Mouse (Mus musculus): ENCODE results near the gene Ermard. TPM values are rescaled to one million over a fixed set of nuclear protein-coding genes. Genes with fewer than 3 reads are reported as not detected.

The Ermard gene
- polyA plus RNA-seq, 1 experiment, result not detected

DNA sequence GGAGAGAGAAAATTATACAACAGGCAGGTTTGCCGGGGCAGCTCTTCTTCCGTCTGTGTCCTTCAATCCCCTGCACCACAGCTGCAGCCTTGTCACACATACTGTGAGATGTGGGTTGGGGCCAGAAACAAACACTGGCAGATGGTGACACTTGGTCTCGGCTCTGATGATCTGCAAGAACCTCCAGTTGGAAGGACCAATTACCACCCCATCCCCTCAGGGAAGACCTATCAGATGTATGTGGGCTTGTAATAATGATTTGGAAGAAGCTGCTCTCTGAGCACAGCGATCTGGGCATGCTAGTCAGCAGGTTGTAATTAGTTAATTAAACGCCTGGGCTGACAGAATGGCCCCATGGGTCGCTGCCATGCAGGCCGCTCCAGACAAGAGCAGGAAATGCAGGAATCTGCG, 47.6 kb downstream of the Ermard start:
- TF ChIP-seq CTCF (IDR thresholded peaks at IDR 0.05; ENCODE audit: insufficient read depth, low read depth, low read length), result no peak
- no peak for TF ChIP-seq POLR2A (IDR thresholded peaks at IDR 0.05; ENCODE audit: insufficient read depth, low read depth, low read length)
- WGBS, result 26% methylated on average over 8 of the region's 8 CpGs
- peaks cover 16% of the 10 kb centered on the region for H3K4me1 ChIP-seq (ENCODE audit: control insufficient read depth, insufficient read depth, low read length)
- no peak overlapping the region for H3K27ac ChIP-seq (ENCODE audit: insufficient read depth, low read depth, low read length)
- no peak overlapping the region for H3K4me3 ChIP-seq (ENCODE audit: insufficient read depth, low read depth, low read length)

DNA sequence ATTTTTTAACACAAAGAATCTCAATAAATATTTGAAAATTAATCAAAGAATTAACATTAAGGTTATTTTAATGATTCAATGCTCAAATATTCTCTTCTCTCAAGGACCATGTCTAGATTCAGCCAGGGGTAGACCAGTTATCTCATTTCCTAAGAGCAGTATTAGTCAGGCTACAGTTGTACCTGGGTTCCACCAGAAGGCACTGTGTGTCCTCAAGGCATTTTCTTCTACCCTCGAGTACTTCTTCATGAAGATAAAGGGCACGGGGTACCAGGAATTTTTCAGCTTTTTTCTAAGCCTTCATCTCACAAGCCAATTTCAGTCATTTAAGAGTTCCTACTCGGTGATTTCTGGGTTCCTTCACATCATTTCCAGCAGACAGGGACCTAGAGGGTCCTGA, 50.7 kb downstream of the Ermard start:
- TF ChIP-seq CTCF (IDR thresholded peaks at IDR 0.05; ENCODE audit: insufficient read depth, low read depth, low read length) (no peak), POLR2A (IDR thresholded peaks at IDR 0.05; ENCODE audit: insufficient read depth, low read depth, low read length) (no peak)
- no peak overlapping the region for H3K4me3 ChIP-seq (ENCODE audit: insufficient read depth, low read depth, low read length)
- peaks cover 11% of the 10 kb centered on the region for H3K4me1 ChIP-seq (ENCODE audit: control insufficient read depth, insufficient read depth, low read length)
- no peak overlapping the region for H3K27ac ChIP-seq (ENCODE audit: insufficient read depth, low read depth, low read length)
- 94% methylated on average over 3 of the region's 3 CpGs for WGBS

DNA sequence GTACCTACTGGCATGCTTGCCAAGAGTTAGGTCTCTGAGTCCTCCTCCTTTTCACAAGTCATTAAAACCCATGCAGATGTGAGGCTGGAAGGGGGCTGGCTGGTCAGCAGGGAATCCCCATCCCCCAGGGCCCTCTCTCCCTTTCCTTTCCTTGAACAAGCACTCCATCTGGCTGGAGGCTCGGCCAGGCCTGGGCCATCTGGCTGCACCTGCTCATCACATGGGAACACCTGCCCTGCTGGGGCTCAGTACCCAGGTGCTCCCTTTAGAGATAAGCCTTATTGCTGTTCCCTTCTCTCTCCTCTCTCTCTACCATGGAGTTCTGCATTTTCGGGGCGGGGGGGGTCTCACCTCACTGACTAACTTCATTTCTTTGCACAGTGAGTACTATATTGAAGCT, 52.5 kb downstream of the Ermard start:
- no peak for TF ChIP-seq CTCF (IDR thresholded peaks at IDR 0.05; ENCODE audit: insufficient read depth, low read depth, low read length)
- no peak for TF ChIP-seq POLR2A (IDR thresholded peaks at IDR 0.05; ENCODE audit: insufficient read depth, low read depth, low read length)
- no peak overlapping the region for H3K4me3 ChIP-seq (ENCODE audit: insufficient read depth, low read depth, low read length)
- peaks cover 4% of the 10 kb centered on the region for H3K4me1 ChIP-seq (ENCODE audit: control insufficient read depth, insufficient read depth, low read length)
- WGBS, result 68% methylated on average over 3 of the region's 3 CpGs
- no peak overlapping the region for H3K27ac ChIP-seq (ENCODE audit: insufficient read depth, low read depth, low read length)

DNA sequence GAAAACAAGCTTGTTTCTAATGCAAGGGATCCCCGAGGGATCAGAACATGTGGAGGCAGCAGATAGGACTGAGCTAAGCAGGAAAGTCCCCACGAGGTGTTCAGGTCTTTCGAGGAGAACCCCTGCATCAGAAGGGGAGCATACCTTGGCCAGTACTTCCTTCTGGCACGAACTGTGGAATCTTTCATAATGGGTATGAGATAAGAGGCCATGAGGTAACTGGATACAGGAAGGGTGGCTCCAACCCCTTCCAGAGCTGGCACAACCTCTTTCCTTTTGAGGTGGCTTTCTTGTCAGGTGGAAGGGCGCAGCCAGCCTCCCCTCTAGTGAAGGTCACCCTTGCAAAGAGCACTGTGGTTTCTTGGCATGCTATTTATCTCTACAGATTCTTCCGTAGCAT, 55.8 kb downstream of the Ermard start:
- no peak overlapping the region for H3K4me3 ChIP-seq (ENCODE audit: insufficient read depth, low read depth, low read length)
- TF ChIP-seq POLR2A (IDR thresholded peaks at IDR 0.05; ENCODE audit: insufficient read depth, low read depth, low read length) (no peak), CTCF (IDR thresholded peaks at IDR 0.05; ENCODE audit: insufficient read depth, low read depth, low read length) (no peak)
- H3K4me1 ChIP-seq (ENCODE audit: control insufficient read depth, insufficient read depth, low read length), result no peaks in the 10 kb centered on the region
- WGBS, result 86% methylated on average over 6 of the region's 6 CpGs
- no peak overlapping the region for H3K27ac ChIP-seq (ENCODE audit: insufficient read depth, low read depth, low read length)

DNA sequence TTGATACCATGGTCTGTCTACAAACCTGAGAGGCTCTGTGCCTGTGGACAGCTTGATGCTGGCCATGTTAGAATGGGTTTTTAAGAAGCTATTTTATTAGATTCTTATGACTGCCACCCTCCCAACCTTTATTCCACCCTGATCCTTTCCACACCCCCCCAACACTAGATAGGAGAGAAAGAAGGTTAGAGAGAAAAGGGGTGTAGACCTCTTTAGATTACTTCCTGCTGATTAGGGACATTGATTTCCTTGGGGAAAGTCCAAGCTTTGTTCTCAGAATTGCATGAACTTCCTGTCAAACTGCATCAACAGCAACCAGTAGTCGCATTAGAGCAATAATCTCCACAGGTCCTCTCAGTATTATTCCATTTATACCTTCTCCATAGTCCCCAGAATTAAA, 57.7 kb downstream of the Ermard start:
- Histone ChIP-seq H3K4me1 (ENCODE audit: control insufficient read depth, insufficient read depth, low read length) (no peaks in the 10 kb centered on the region), H3K4me3 (ENCODE audit: insufficient read depth, low read depth, low read length) (no peak overlapping the region), H3K27ac (ENCODE audit: insufficient read depth, low read depth, low read length) (no peak overlapping the region)
- WGBS, result 91% methylated on average over 1 of the region's 1 CpGs
- TF ChIP-seq POLR2A (IDR thresholded peaks at IDR 0.05; ENCODE audit: insufficient read depth, low read depth, low read length) (no peak), CTCF (IDR thresholded peaks at IDR 0.05; ENCODE audit: insufficient read depth, low read depth, low read length) (no peak)

DNA sequence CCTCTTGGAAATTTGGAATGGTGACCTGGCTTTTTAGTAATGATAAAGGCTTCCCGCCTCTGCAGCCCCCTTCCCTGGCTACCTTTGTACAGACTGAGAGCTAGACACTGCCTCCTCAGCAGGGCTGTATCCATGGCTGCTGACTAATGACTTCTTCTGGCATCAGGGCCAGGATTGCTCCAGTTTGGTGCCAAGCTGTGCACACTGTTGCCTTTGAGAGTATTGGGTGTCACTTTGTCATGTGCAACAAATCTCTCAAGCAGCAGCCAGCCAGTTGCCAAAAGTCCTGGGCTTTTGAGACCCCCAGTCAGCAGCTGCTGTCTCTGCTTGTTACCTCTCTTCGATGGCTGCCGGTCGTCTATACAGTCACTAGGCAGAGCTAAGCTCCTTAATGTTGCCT, 60.3 kb downstream of the Ermard start:
- Histone ChIP-seq H3K4me1 (ENCODE audit: control insufficient read depth, insufficient read depth, low read length) (no peaks in the 10 kb centered on the region), H3K4me3 (ENCODE audit: insufficient read depth, low read depth, low read length) (no peak overlapping the region), H3K27ac (ENCODE audit: insufficient read depth, low read depth, low read length) (no peak overlapping the region)
- no peak for TF ChIP-seq CTCF (IDR thresholded peaks at IDR 0.05; ENCODE audit: insufficient read depth, low read depth, low read length)
- no peak for TF ChIP-seq POLR2A (IDR thresholded peaks at IDR 0.05; ENCODE audit: insufficient read depth, low read depth, low read length)
- 61% methylated on average over 4 of the region's 4 CpGs for WGBS

DNA sequence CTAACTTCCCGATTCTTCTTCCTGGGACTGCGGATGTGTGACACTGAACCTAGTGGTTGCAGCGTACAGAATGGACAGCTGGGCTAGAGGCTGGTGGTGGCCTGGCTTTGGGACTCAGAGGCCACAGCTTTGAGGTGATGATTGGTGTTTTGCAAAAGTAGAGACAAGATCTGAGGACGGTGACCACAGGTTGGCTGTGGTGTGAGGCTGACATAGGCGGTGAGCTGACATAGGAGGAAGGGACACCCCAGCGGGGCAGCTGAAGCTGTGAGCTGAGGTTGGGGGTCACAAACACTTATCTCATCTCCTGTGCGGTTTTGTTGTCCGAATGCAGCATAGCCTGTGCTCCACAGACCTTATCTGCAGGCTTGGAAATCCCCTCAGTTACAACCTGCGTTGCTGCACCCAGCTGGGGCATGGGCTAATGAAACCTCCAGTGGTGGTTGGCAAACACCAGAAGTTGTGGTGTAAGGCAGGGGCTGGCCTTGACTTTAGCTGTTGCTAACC, 66.2 kb downstream of the Ermard start:
- Histone ChIP-seq H3K4me1 (ENCODE audit: control insufficient read depth, insufficient read depth, low read length) (no peaks in the 10 kb centered on the region), H3K4me3 (ENCODE audit: insufficient read depth, low read depth, low read length) (no peak overlapping the region), H3K27ac (ENCODE audit: insufficient read depth, low read depth, low read length) (no peak overlapping the region)
- 96% methylated on average over 9 of the region's 9 CpGs for WGBS
- TF ChIP-seq CTCF (IDR thresholded peaks at IDR 0.05; ENCODE audit: insufficient read depth, low read depth, low read length), result no peak
- TF ChIP-seq POLR2A (IDR thresholded peaks at IDR 0.05; ENCODE audit: insufficient read depth, low read depth, low read length), result no peak

DNA sequence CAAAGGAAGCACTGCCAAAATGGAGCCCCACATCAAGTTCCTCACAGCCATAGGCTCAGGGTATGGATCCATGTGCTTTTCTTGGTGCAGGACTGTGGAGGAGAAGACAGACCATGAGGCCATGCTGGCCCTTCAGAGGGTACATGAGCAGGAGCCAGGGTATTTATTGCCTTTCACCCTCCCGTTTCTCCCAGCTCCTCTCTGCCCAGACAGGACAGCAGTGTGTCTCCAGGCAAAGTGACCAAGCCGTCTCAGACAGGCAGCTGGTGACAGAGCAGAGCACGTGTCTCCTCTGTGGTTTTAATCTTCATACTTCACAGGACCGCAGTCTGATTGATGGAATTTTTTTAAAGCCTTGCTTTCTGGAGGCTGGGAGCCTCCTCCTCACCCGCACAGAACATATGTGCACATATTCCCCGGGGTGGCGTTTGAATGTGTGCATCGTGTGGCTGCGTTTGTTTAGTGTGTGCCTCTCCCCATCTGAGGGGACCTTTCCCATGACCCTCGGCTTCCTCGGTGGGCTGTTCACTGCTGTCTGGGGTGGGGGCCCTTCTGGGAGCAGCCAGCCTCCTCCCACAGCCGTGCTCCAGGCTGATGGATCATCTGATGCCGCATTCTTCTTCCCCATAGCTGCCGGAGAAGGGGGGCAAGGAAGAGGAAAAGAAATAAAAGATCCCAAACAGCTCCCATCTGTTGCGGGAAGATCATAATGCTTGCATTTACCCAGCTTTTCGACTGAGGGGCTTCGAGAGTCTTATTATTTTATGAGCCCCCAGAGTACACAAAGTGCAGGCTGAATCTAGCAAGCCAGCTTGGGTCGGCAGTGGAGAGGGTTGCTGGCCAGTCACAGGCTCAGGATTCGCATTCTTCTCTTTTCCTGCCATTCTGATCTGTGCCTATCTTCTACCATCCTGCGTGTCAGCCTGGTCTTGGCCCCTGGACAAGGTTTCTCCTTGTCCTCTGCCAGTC, 67.7 kb downstream of the Ermard start:
- Histone ChIP-seq H3K4me1 (ENCODE audit: control insufficient read depth, insufficient read depth, low read length) (no peaks in the 10 kb centered on the region), H3K27ac (ENCODE audit: insufficient read depth, low read depth, low read length) (no peak overlapping the region), H3K4me3 (ENCODE audit: insufficient read depth, low read depth, low read length) (no peak overlapping the region)
- TF ChIP-seq POLR2A (IDR thresholded peaks at IDR 0.05; ENCODE audit: insufficient read depth, low read depth, low read length) (no peak), CTCF (IDR thresholded peaks at IDR 0.05; ENCODE audit: insufficient read depth, low read depth, low read length) (no peak)
- 65% methylated on average over 20 of the region's 20 CpGs for WGBS

DNA sequence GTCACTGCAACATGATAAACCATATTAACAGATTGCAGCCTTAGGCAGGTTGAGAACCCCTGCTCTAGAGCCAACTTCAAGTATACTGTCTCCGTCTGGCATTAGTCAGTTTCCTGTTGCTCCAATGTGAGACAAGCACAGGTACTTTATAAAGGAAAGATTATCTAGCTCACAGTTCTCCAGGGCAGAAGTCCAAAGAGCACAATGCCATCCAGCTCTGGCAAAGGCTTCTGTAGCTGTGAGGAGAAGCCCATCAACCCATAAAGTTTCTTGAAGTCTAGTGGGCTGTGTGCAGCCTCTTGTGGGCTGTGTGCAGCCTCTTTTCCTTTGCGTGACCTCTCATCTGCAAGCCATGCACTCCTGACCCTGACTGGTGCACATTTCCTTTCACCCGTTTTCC, 74.5 kb downstream of the Ermard start:
- Histone ChIP-seq H3K4me3 (ENCODE audit: insufficient read depth, low read depth, low read length) (no peak overlapping the region), H3K27ac (ENCODE audit: insufficient read depth, low read depth, low read length) (no peak overlapping the region), H3K4me1 (ENCODE audit: control insufficient read depth, insufficient read depth, low read length) (no peaks in the 10 kb centered on the region)
- TF ChIP-seq CTCF (IDR thresholded peaks at IDR 0.05; ENCODE audit: insufficient read depth, low read depth, low read length) (no peak), POLR2A (IDR thresholded peaks at IDR 0.05; ENCODE audit: insufficient read depth, low read depth, low read length) (no peak)
- WGBS, result 95% methylated on average over 3 of the region's 3 CpGs

All from olfactory bulb, adult 2 months (tissue).